Mouse (Mus musculus) heart, postnatal 10 days (tissue): Measurements from ENCODE around the gene Syce2. TPM values are rescaled to one million over a fixed set of nuclear protein-coding genes. Genes with fewer than 3 reads are reported as not detected.
"Not testable (repeated sequence)": the region's sequence is repeated elsewhere in the genome, so short reads cannot be mapped to it uniquely, and the experiment has no call there.

Experiments used
- DNase-seq, 2 experiments: peaks; one replicate each; pipeline ENCODE4 v3.0.0; 2021
- intact Hi-C: fragments of 180-260 bp; cut with DNase I; formaldehyde crosslinking; loops from one replicate; pipeline ENCODE4 v1.15.1; 2025
- total RNA-seq, 2 experiments: library from RNA; stranded (reverse); gene quantifications; 2 replicates each; pipeline ENCODE4 v1.2.3; 2021

Syce2 gene
- total RNA-seq, 2 experiments from 2014 or later = 6.9 TPM

DNA sequence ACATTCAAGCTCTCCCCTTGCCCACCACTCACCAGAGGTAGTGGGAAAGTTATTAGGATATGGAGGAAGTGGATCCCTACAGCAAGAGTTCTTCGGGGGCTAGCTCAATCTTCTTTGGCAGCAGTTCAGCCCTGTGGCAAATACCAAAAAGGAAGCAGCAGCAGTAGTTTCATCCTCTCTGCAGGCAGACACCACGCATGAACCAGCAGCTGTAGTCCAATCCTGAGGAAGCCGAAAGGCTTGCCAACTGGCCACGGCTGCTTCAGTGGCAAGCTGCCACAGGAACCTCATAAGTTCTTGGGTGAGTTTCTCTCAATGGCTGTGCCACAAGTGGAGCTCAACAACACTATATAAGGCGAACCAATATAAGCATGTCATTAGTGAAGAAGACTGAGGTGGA, 24.1 kb downstream of the Syce2 start:
- intact Hi-C loops = no loop called here
- no peak for DNase-seq

DNA sequence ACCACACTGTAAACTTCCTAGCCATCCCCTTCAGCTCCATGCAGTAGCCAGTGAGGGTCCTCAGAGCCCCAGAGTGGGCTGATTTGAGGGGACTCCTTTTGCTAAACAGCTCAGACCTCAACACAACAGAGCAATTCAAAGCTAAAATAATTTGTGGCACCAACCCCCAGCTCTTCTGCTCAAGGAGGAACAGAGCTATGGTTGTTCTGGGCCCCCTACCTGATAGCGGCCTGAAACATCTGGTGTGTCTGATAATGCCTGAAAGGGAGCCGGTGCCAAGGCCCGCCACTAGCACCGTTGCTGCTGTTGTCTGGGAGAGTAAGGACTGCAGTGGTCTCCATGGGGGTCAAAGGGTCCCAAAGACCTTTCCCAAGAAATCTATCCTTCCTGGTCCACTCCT, 29.2 kb downstream of the Syce2 start:
- DNase-seq = no peak
- intact Hi-C loops = no loop called here

DNA sequence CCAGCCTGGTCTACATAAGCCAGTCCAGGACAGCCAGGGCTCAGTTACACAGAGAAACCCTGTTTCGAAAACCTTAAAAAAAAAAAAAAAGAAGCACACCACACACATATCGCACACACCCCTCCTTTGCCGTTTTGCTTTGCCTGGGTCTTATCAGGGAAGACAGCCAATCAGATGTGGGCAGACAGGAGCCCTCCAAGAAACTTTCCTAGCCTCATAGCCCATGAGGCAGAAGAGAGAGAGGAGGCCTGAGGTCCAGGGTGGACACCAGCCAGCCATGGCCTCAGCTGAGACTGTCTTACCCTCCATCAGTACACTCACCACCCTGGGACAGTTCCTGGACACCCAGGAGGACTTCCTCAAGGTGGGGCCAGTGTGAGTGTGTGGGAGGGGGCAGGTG, 29.8 kb downstream of the Syce2 start, which contains the start of gene Klf1:
Gene Klf1, plus strand, starts transcription at position 177 of the 400 bp plus-strand sequence.
- DNase-seq = no peak
- intact Hi-C loops = loop anchor here (2.0 kb wide), 1 partner anchor 55 kb away; the partner anchor contains the start of gene Calr

DNA sequence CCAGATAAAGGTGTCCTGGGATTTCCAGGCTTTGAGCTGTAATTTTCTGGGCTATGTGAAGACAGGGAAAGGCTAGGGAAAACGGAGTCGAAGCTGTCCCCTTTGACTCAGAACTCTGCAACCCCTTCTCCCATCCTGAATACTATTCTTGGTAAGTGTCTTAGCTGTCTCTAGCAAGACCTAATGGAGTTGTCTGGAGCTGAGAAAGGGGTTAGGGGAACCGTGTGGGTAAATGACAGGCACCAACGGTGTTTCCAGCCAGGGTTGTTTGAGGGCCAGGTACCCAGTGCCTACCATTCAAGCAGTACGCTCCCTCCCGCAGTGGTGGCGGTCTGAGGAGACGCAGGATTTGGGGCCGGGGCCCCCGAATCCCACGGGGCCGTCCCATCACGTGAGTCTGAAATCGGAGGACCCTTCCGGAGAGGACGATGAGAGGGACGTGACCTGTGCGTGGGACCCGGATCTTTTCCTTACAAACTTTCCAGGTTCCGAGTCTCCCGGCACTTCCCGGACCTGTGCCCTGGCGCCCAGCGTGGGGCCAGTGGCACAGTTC, 30.5 kb downstream of the Syce2 start:
- intact Hi-C loops = loop anchor here (2.0 kb wide), 1 partner anchor 56 kb away; the partner anchor contains the start of gene Calr
- no peak for DNase-seq

DNA sequence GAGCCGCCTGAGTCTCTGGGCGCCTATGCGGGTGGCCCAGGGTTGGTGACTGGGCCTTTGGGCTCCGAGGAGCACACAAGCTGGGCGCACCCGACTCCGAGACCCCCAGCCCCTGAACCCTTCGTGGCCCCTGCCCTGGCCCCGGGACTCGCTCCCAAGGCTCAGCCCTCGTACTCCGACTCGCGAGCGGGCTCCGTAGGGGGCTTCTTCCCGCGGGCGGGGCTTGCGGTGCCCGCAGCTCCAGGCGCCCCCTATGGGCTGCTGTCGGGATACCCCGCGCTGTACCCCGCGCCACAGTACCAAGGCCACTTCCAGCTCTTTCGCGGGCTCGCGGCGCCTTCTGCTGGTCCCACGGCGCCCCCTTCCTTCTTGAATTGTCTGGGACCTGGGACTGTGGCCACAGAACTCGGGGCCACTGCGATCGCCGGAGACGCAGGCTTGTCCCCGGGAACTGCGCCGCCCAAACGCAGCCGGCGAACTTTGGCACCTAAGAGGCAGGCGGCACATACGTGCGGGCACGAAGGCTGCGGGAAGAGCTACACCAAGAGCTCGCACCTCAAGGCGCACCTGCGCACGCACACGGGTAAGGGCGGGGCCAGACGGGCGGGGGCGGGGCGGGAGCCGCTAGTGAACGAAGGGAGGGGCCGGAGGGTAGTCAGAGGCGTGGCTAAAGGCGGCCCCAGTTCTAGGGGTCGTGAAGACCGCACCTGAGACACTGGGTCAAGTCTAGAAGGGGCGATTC, 31.2 kb downstream of the Syce2 start:
- intact Hi-C loops = loop anchor here (2.0 kb wide), 1 partner anchor 56 kb away; the partner anchor contains the start of gene Calr
- DNase-seq = peak; percentile 93 to 94

DNA sequence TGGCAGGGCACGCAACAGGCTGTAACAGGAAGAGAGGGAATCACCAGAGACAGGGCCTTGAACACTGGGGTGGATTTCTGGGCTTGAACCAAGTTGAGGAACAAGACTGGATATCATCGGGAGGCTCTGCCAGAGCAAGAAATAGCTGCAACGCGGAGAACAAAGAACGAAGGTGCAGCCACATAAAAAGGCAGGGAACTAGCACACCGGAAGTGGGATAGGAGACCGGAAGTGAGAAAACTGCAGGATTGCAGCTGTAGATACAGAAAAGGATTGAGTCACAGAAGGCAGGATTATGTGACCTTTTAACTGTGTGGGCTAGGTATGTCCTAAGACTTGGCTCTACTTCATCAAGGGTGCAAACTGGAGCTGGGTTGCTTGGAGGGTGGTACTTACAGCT, 32.4 kb downstream of the Syce2 start:
- DNase-seq = no peak
- intact Hi-C loops = no loop called here

DNA sequence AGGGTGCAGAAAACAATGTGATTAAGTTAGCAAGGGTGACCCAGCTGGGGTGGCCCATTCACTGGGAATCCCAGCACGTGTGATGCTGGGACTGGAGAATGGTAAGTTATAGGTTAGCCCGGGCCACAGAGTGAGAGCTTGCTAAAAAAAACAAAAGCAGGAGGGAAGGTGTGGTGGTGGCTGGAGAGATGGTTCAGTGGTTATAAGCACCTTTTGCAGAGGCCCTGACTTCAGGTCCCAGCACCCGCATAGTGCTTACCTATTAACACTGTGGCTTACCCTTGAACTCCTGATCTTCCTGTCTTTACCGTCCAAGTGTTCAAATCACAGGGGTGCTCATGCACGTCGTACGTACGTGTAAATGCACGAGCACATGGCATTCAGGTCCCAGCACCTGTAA, 35.1 kb downstream of the Syce2 start:
- DNase-seq = no peak
- intact Hi-C loops = no loop called here

DNA sequence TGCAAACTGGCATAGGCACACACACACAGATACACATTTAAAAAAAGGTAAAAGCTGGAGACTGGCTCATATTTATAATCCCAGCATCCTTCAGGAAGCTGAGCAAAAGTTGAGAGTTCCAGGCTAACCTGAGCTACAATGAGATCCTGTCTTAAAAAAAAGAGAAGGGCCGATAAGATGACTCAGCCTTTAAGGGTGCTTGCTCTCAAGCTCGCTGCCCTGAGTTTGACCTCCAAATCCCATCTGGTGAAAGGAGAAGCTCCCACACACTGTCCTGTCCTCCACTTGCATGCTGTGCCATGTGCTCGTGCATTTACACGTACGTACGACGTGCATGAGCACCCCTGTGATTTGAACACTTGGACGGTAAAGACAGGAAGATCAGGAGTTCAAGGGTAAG, 35.6 kb downstream of the Syce2 start:
- no peak for DNase-seq
- intact Hi-C loops = no loop called here

DNA sequence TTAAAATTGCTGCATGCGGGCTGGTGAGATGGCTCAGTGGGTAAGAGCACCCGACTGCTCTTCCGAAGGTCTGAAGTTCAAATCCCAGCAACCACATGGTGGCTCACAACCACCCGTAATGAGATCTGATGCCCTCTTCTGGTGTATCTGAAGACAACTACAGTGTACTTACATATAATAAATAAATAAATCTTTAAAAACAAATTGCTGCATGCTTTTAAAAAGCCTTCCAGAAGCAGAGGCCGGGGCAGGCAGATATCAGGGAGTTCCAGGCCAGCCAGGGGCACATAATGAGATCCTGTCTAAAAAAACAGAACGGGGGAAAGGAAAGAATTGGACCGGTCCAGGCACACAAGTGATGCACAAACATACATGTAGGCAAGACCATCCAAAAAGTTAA, 36.1 kb downstream of the Syce2 start:
- DNase-seq = not testable (repeated sequence)

DNA sequence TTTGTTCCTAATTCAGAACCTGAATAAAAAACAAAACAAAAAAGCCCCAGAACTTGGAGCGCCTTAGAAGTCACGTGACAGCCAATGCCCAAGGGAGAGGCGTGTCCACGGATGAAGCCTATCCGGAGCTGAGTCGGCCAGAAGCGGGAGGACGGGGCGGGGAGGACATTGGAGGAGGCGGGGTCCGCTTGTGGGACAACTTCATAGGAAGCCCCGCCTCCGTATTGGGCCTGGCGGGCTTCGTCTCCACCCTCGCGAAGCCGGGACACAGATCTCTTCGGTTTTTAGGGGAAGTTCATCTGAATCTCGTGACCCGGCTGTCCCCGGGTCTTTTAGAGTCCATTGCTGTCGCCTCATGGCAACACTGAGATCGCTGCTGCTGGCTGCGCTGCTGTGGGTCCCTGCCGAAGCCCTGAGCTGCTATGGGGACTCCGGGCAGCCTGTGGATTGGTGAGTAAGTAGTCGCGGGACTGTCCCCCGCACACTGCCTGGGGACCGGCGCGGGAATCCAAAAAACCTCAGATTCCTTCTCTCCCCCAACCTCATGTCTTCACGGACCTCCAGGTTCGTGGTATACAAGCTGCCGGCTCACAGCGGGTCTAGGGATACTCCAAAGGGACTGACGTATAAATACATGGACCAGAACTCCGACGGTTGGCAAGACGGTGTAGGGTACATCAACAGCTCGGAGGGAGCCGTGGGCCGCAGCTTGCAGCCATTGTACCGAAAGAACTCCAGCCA, 36.7 kb downstream of the Syce2 start, which contains the start of gene Dnase2a:
Gene Dnase2a, plus strand, starts transcription at position 140 of the 741 bp plus-strand sequence.
- intact Hi-C loops = no loop called here
- DNase-seq = peak; percentile 96 to 97

More for the DNA sequence above, 36.1 kb downstream of the Syce2 start:
- intact Hi-C loops = not testable (repeated sequence)

DNA sequence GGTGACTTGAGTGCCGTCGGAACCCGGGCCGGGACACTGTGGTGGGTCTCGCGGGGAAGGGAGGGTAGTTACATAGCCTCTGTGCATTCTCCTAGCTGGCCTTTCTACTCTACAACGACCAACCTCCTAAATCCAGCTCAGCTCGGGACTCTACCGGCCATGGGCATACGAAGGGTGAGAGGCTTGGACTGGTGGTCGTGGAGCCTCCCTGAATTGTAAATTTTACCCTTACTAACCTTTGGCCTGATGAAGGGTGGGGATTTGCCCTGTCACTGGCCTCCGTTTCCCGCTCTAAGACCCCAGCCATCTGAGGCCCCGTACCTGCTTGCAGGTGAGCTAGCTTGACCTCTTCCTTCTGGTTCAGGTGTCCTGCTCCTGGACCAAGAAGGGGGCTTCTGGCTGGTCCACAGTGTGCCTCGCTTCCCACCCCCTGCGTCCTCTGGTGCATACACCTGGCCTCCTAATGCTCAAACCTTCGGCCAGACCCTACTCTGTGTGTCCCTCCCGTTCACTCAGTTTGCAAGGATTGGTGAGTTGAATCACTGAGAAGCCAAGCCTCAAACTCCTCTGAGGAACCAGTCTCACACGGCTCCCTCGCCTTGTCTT, 37.4 kb downstream of the Syce2 start:
- no peak for DNase-seq
- intact Hi-C loops = no loop called here

DNA sequence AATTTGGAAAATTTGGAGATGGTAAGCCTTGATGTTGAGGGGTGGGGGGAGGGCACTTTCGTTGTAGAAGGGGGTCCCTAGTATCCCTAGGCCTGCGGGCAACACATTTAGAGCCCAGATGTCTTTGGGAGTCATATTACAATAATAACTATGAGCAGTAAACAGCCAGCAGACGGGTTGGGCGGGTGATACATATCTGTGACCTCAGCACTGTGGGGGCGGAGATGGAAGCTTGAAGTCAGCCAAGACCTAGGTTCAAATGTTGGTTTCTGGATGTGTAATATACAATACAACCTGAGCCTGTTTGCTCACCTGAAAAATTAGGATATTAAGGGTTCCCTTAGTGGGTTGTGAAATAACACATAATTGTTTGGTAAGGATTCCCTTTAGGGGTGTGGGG, 38.0 kb downstream of the Syce2 start:
- DNase-seq = no peak
- intact Hi-C loops = no loop called here

DNA sequence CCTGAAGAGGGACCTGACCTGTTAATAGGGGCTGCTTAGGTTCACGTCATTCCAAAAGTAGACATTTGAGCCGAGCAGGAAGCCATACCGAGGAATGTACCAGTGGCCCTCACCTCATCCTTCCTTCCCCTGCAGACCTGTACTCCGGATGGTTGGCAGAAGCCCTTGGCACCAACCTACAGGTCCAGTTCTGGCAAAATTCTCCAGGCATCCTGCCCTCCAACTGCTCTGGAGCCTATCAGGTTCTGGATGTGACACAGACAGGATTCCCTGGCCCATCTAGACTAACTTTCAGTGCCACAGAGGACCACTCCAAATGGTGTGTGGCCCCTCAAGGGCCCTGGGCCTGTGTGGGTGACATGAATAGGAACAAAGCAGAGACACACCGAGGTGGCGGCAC, 38.6 kb downstream of the Syce2 start:
- DNase-seq = no peak
- intact Hi-C loops = no loop called here

DNA sequence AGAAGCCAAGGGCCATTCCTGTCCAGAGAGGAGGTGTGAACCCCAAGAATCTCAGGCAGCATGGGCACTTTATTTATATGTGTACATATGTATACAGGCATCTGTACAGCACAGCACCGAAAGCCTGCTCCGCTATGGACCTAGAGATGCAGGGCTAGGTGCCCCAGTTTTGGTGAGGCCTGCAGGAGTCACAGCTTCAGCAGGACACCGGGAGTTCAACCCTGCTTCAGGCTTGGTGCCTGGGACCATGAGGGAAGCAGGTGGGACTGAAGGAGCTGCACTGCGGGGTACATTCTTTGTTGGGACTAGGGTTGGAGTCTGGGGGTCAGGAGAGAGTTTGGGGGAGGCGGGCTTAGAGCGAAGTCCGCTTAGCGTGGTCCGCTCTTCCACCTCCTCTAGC, 39.9 kb downstream of the Syce2 start:
- no peak for DNase-seq
- intact Hi-C loops = no loop called here

DNA sequence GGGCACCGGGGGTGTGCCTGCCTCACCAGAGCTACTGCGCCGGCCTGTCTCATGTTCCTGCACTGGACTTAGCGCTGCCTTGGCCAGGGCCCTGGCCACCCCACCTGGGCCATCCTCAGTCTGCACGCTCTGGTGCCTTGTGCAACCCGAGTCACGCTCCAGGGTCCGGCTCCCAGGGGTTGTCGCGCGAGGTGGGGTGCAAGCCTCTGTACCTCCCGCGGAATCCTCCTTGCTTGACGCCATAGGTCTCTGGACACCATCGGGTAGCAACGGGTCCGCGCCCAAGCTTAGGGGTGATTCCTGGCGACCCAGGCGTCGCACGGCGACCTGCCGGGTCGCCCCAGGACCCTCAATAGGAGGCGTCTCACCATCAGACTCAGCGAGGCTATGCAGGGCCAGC, 40.5 kb downstream of the Syce2 start:
- intact Hi-C loops = no loop called here
- no peak for DNase-seq

DNA sequence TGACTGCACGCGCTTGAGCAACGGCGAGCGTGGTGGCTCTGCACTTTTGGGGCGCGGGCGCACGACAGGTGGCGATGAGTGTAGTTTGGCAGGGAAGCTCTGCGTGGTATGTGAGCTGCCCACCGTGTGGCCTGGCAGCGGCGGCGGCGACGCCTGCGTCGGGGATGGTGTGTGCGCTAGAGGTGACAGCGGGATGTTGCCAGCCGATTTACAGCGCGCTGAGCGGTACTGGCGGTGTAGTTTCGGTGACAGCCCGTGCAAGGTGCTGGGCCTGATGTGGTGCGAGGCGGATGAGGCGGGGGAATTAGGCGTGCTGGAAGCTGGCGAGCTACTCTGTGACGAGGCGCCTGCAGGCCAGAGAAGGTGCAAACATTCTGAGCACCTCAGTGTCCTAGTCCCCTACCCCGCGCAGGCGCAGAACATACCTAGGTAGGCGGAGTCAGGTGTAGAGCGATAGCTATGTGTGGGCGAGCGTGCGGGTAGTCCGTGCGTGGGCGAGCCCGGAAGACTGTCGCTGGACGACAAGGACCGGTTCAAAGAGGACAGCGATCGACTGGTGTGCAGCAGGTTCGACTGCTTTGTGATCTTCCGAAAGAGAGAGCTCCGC, 41.1 kb downstream of the Syce2 start:
- intact Hi-C loops = no loop called here
- peak; percentile 61 to 64 for DNase-seq

DNA sequence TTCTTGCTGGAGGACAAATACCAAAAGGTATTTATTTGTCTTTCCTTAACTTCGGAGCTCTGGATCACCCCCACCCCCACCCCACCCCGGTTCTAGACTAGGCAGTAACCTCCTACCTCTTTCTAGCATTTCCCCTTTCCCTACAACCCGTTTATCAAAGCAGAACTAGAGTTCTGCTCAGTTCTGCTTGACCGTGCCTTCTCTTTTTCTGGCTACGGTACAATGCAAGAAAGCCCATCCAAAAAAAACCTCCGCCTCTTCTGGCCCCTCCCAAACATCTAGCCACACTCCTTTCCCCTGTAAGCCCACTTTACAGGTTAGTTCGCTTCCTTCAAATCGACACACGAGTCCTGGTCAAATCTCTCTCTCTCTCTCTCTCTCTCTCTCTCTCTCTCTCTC, 41.6 kb downstream of the Syce2 start:
- no peak for DNase-seq
- intact Hi-C loops = no loop called here

DNA sequence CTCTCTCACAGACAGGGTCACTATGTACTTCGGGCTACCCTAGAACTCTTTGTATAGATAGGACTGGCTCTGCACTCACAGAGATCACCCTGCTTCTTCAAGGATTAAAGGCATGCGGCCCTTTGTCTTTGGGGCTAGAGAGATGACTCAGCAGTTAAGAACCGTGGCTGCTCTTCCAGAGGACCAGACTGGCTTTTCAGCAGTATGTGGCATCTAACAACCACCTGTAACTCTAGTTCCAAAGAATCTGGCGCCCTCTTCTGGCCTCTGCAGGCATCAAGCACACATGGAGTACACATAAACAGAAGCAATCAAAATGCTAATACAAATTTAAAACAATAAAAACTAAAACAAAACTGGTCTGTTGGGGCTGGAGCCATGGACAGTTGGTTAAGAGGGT, 42.0 kb downstream of the Syce2 start:
- intact Hi-C loops = no loop called here
- DNase-seq = no peak

DNA sequence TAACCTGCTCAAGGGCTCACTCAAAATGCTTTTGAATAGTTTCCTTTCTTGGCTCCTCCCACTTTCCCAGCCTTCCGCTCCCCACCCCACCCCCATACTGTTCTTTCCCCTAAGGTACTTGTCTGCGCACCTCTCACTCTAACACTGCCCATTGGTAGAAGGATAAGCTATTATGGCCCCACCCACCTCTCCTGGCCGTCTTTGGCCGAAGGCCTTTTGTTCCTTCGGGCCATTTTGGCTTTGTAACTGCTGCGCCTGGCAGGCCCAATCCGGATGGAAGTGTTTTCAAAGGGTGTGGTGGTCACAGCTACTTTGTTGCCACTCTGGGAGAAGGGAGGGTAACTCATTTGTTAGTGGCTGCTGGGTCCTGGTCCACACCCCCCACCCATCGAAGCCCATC, 43.4 kb downstream of the Syce2 start:
- DNase-seq = no peak
- intact Hi-C loops = no loop called here

DNA sequence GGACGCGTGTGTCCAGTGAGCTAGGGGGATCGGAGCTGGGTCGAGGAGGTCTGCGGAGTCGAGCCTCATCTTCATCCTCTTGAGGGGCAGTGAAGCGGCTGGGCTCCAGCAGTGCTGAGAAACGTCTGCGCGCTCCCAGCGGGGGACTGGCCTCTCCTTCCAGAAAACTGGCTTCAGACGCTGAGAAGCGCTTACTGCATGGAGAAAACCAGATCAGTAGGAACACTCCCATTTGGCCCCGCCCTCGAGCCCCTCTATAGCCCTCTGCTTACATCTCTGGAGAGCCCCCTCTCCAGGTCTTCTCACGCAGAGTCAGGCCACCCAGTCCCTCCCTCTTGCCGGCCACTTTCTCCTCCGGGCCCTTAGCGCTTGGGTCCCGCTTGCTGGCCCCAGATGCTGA, 45.9 kb downstream of the Syce2 start:
- no peak for DNase-seq
- intact Hi-C loops = no loop called here

DNA sequence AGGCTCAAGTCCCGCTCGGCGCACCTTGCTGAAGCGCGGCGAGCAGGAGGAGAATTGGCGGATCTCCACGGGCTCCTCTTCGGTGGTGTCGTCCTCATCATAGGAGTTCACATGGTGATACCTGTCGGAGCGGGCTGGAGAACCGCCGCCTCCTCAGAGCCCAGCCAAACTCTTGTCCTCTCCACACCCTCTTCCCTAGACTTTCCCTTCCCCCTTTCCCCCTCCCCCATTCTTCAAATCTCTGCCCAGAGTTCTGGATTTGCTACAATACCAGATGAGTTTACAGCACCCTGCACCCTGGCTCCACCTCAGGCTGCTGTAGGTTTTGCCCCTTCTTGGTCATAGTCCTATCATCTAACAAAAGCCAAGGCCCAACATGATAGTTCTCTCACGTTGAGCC, 46.7 kb downstream of the Syce2 start:
- intact Hi-C loops = no loop called here
- DNase-seq = no peak
